Mouse (Mus musculus): ENCODE measurements around the gene Cacna1i. TPM values are rescaled to one million over a fixed set of nuclear protein-coding genes. Genes with fewer than 3 reads are reported as not detected.

Cacna1i gene
- polyA plus RNA-seq, 1 experiment: not detected

GRCm38 (mm10) chr15:80278121-80278759 lies 8.8 kb upstream of the Cacna1i start:
- Histone ChIP-seq H3K4me3 (ENCODE audit: low read depth, low read length) (no peak overlapping the region), H3K27me3 (ENCODE audit: control insufficient read depth, insufficient read depth, low read length, poor library complexity, severe bottlenecking) (no peaks in the 10 kb centered on the region), H3K9me3 (replicated peaks; ENCODE audit: control insufficient read depth, insufficient read depth, low read length, poor library complexity, severe bottlenecking) (no peaks in the 10 kb centered on the region), H3K4me1 (ENCODE audit: control insufficient read depth, insufficient read depth, low read length) (no peaks in the 10 kb centered on the region), H3K9ac (ENCODE audit: low read depth, poor library complexity, severe bottlenecking) (no peak overlapping the region), H3K36me3 (ENCODE audit: control insufficient read depth, insufficient read depth, low read length, poor library complexity, severe bottlenecking) (no peaks in the 10 kb centered on the region), H3K27ac (ENCODE audit: insufficient read depth, low read length) (no peak overlapping the region)
- TF ChIP-seq POLR2A (IDR thresholded peaks at IDR 0.05; ENCODE audit: insufficient read depth, low read length): no peak
- TF ChIP-seq CTCF (IDR thresholded peaks at IDR 0.05; ENCODE audit: low read depth, low read length): no peak
- no peak for TF ChIP-seq EP300 (IDR thresholded peaks at IDR 0.05; ENCODE audit: insufficient read depth, low read depth, low read length)

GRCm38 (mm10) chr15:80279053-80279452 lies 8.0 kb upstream of the Cacna1i start:
- H3K36me3 ChIP-seq (ENCODE audit: control insufficient read depth, insufficient read depth, low read length, poor library complexity, severe bottlenecking): no peaks in the 10 kb centered on the region
- no peaks in the 10 kb centered on the region for H3K4me1 ChIP-seq (ENCODE audit: control insufficient read depth, insufficient read depth, low read length)
- no peak overlapping the region for H3K4me3 ChIP-seq (ENCODE audit: low read depth, low read length)
- no peak overlapping the region for H3K9ac ChIP-seq (ENCODE audit: low read depth, poor library complexity, severe bottlenecking)
- no peaks in the 10 kb centered on the region for H3K27me3 ChIP-seq (ENCODE audit: control insufficient read depth, insufficient read depth, low read length, poor library complexity, severe bottlenecking)
- no peak overlapping the region for H3K27ac ChIP-seq (ENCODE audit: insufficient read depth, low read length)
- TF ChIP-seq EP300 (IDR thresholded peaks at IDR 0.05; ENCODE audit: insufficient read depth, low read depth, low read length) (no peak), POLR2A (IDR thresholded peaks at IDR 0.05; ENCODE audit: insufficient read depth, low read length) (no peak), CTCF (IDR thresholded peaks at IDR 0.05; ENCODE audit: low read depth, low read length) (no peak)
- no peaks in the 10 kb centered on the region for H3K9me3 ChIP-seq (replicated peaks; ENCODE audit: control insufficient read depth, insufficient read depth, low read length, poor library complexity, severe bottlenecking)

DNA sequence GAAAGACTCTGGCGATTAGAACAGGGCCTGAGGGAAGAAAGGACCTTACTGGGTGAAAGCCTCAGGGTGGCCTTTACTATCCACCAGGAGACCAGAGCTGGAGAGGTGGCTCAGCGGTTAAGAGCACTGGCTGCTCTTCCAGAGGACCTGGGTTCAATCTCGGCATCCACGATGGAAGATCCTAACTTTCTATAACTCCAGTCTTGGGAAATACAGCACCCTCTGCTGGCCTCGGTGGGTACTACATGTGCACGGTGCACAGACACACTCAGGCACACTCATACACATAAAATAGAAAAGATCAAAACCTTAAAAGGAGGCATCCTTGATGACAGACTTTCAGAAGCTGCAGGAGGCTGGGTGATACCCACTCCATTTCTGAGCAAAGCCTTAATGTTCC lies 6.4 kb upstream of the Cacna1i start:
- Histone ChIP-seq H3K27ac (ENCODE audit: insufficient read depth, low read length) (no peak overlapping the region), H3K9me3 (replicated peaks; ENCODE audit: control insufficient read depth, insufficient read depth, low read length, poor library complexity, severe bottlenecking) (no peaks in the 10 kb centered on the region), H3K4me3 (ENCODE audit: low read depth, low read length) (no peak overlapping the region), H3K36me3 (ENCODE audit: control insufficient read depth, insufficient read depth, low read length, poor library complexity, severe bottlenecking) (no peaks in the 10 kb centered on the region), H3K4me1 (ENCODE audit: control insufficient read depth, insufficient read depth, low read length) (no peaks in the 10 kb centered on the region), H3K9ac (ENCODE audit: low read depth, poor library complexity, severe bottlenecking) (no peak overlapping the region), H3K27me3 (ENCODE audit: control insufficient read depth, insufficient read depth, low read length, poor library complexity, severe bottlenecking) (no peaks in the 10 kb centered on the region)
- TF ChIP-seq CTCF (IDR thresholded peaks at IDR 0.05; ENCODE audit: low read depth, low read length) (peak; percentile 82), POLR2A (IDR thresholded peaks at IDR 0.05; ENCODE audit: insufficient read depth, low read length) (no peak)

- Histone ChIP-seq H3K9ac (ENCODE audit: low read depth, poor library complexity, severe bottlenecking) (peak overlapping the region; percentile 66), H3K36me3 (ENCODE audit: control insufficient read depth, insufficient read depth, low read length, poor library complexity, severe bottlenecking) (no peaks in the 10 kb centered on the region), H3K4me3 (ENCODE audit: low read depth, low read length) (peak overlapping the region; percentile 39; the same call in 1 of the 2 replicates), H3K27ac (ENCODE audit: insufficient read depth, low read length) (no peak overlapping the region), H3K27me3 (ENCODE audit: control insufficient read depth, insufficient read depth, low read length, poor library complexity, severe bottlenecking) (peaks cover 19% of the 10 kb centered on the region), H3K4me1 (ENCODE audit: control insufficient read depth, insufficient read depth, low read length) (peaks cover 2% of the 10 kb centered on the region), H3K9me3 (replicated peaks; ENCODE audit: control insufficient read depth, insufficient read depth, low read length, poor library complexity, severe bottlenecking) (no peaks in the 10 kb centered on the region)
- no peak for TF ChIP-seq EP300 (IDR thresholded peaks at IDR 0.05; ENCODE audit: insufficient read depth, low read depth, low read length)
These were observed 998 bp downstream of the Cacna1i start for GRCm38 (mm10) chr15:80288036-80288435.

- Histone ChIP-seq H3K9ac (ENCODE audit: low read depth, poor library complexity, severe bottlenecking) (no peak overlapping the region), H3K36me3 (ENCODE audit: control insufficient read depth, insufficient read depth, low read length, poor library complexity, severe bottlenecking) (no peaks in the 10 kb centered on the region), H3K27me3 (ENCODE audit: control insufficient read depth, insufficient read depth, low read length, poor library complexity, severe bottlenecking) (peaks cover 19% of the 10 kb centered on the region), H3K9me3 (replicated peaks; ENCODE audit: control insufficient read depth, insufficient read depth, low read length, poor library complexity, severe bottlenecking) (no peaks in the 10 kb centered on the region), H3K4me3 (ENCODE audit: low read depth, low read length) (0 out of 2 replicates have a peak overlapping the region, but pooled peaks have one; percentile 8), H3K4me1 (ENCODE audit: control insufficient read depth, insufficient read depth, low read length) (peaks cover 2% of the 10 kb centered on the region), H3K27ac (ENCODE audit: insufficient read depth, low read length) (no peak overlapping the region)
- peak; percentile 68 for TF ChIP-seq CTCF (IDR thresholded peaks at IDR 0.05; ENCODE audit: low read depth, low read length)
- TF ChIP-seq EP300 (IDR thresholded peaks at IDR 0.05; ENCODE audit: insufficient read depth, low read depth, low read length): no peak
- TF ChIP-seq POLR2A (IDR thresholded peaks at IDR 0.05; ENCODE audit: insufficient read depth, low read length): no peak
These were observed 2.4 kb downstream of the Cacna1i start for GRCm38 (mm10) chr15:80289436-80289835.

DNA sequence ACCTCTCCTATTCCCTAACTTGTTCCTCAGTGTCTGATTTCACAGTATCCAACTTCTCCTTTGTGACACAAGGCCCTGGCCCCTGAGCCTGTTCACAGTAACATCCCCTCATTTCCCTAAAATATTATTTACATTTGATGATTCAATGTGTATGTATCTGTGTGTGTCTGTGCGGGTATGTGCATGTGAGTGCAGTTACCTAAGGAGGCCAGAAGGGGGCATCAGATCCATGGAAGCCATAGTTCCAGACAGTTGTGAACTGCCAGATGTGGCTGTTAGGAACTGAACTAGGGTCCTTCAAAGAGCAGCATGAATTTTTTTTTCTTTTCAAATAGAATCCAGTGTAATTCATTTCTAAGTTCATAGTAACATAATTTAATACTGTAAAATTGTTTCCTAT lies 10.1 kb downstream of the Cacna1i start:
- no peak overlapping the region for H3K9ac ChIP-seq (ENCODE audit: low read depth, poor library complexity, severe bottlenecking)
- H3K9me3 ChIP-seq (replicated peaks; ENCODE audit: control insufficient read depth, insufficient read depth, low read length, poor library complexity, severe bottlenecking): no peaks in the 10 kb centered on the region; the same call in 1 of the 2 replicates
- H3K4me3 ChIP-seq (ENCODE audit: low read depth, low read length): no peak overlapping the region
- H3K36me3 ChIP-seq (ENCODE audit: control insufficient read depth, insufficient read depth, low read length, poor library complexity, severe bottlenecking): no peaks in the 10 kb centered on the region
- no peaks in the 10 kb centered on the region for H3K4me1 ChIP-seq (ENCODE audit: control insufficient read depth, insufficient read depth, low read length)
- TF ChIP-seq POLR2A (IDR thresholded peaks at IDR 0.05; ENCODE audit: insufficient read depth, low read length) (no peak), EP300 (IDR thresholded peaks at IDR 0.05; ENCODE audit: insufficient read depth, low read depth, low read length) (no peak), CTCF (IDR thresholded peaks at IDR 0.05; ENCODE audit: low read depth, low read length) (no peak)
- no peak overlapping the region for H3K27ac ChIP-seq (ENCODE audit: insufficient read depth, low read length)
- no peaks in the 10 kb centered on the region for H3K27me3 ChIP-seq (ENCODE audit: control insufficient read depth, insufficient read depth, low read length, poor library complexity, severe bottlenecking)

All from ES-Bruce4 (cell line).